Mouse (Mus musculus): Measurements from ENCODE around the gene Gm10065.

GRCm38 (mm10) chr13:21447856-21448614, 31.2 kb downstream of the Gm10065 start:
- TF ChIP-seq CTCF (IDR thresholded peaks at IDR 0.05; ENCODE audit: extremely low read depth, insufficient read depth, insufficient read length, insufficient replicate concordance) (no peak), POLR2A (IDR thresholded peaks at IDR 0.05; ENCODE audit: low read depth, low read length) (no peak)

Data from spleen, adult 2 months (tissue).